Mouse (Mus musculus) adrenal gland, adult (tissue): ENCODE data around the gene Ncf1.

Source experiments
- DNase-seq, 2 experiments: peaks; one replicate each; pipeline ENCODE4 v3.0.0; 2022 to 2023; ENCODE audit warnings: low spot score in 1 of 2; ENCODE audit not compliant: inconsistent age in 2 of 2

Ncf1 gene

GRCm38 (mm10) chr5:134214021-134214806 is 15.2 kb downstream of the Ncf1 start:
- no peak for DNase-seq

- no peak for DNase-seq
Observed at GRCm38 (mm10) chr5:134209931-134210554, 19.4 kb downstream of the Ncf1 start.

DNA sequence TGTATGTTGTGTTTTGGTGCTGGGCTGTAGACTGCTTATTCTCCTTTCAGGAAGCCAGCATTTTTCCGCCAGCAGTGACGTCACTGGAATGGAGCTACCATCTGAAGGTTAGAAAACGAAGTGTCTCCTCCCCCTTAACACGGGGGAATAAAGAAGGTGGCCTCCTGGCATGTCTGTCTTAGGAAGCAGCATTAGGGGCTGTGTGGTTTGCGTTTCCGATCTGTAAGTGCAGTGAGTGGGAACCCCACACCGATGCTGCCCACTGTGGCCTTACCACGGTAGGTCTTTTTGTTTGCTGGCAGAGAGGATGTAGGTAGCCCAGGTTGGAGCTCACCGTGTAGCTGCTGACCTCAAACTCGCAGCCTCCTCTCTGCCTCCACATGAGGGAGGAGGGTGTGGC is 22.7 kb downstream of the Ncf1 start:
- no peak for DNase-seq

GRCm38 (mm10) chr5:134193664-134194063 is 35.8 kb downstream of the Ncf1 start:
- DNase-seq = no peak

DNA sequence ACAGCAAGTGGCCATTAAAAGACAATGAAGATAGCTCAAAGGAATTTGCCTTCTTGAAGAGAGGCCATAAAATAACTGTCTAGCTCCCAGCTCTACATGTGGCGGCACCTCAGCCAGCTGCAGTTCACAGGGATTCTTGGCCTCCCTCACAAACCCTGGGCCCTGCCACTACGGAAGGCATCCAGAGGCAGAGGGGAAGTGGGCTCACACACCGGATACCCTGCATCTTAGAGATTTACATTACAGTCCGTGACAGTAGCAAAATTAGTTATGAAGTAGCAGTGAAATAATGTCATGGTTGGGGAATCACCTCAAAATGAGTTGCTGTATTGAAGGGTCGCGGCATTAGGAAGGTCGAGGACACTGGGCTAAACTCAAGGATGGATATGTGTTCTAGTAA is 40.9 kb downstream of the Ncf1 start:
- DNase-seq = no peak

DNA sequence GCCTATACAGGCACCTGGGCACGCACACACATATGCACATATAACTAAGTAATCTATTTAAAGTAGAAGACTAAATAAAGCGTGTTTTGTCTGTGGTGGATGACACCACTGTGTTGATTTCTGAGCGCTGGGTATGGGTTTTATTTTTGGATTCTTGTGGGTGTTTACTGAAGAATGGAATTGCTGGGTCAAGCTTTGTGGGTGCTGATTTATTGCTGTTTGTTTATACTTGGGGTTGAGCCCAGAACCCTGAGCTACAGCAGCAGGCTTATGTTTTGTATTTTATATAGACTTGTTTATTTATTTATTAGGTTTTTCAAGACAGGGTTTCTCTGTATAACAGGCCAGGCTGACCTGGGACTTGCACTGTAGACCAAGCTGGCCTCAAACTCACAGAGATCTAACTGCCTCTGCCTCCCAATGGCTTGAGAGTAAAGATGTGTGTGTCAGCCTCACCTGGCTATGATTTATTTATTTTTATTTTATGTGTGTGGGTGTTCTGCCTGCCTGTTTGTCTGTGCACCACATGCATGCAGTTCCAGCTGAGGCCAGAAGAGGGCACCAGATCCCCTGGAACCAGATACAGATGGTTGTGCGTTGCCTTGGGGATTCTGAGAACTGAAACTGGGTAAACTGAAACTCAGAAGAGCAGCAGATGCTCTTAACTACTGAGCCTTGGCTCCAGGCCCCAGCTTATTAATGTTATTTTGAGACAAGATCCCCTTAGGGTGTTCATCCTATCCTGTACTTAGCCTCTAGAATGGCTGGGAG is 42.3 kb downstream of the Ncf1 start:
- DNase-seq = peak; percentile 53 to 82

GRCm38 (mm10) chr5:134186059-134186458 is 43.4 kb downstream of the Ncf1 start:
- no peak for DNase-seq

- DNase-seq = peak; percentile 99
Observed at GRCm38 (mm10) chr5:134183880-134184808, 45.3 kb downstream of the Ncf1 start, which contains the start of gene Gtf2ird2. Gene Gtf2ird2, plus strand, starts transcription at chr5:134184019.

GRCm38 (mm10) chr5:134183162-134183561 is 46.3 kb downstream of the Ncf1 start:
- peak in 1 of 2 experiments; percentile 67 for DNase-seq

DNA sequence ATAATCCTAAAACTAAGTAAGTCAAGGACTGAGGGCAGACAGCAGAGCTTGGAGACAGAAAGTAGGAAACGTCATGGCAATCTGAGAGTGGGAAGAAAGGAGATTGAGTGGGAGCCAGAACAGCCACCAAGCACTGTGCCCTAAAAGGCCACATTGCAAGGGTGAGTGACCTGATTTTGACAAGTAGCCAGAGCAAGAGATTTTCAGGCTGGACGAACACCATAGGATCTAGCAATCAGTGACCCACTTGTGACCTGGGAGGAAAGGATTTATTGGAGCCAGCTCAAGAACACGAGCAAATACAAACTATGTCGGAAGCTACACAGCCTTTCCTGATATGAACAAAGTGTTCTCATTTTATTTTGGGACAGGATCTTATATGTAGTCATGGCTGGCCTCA is 46.7 kb downstream of the Ncf1 start:
- peak; percentile 67 to 84 for DNase-seq

- peak in 1 of 2 experiments; percentile 55 for DNase-seq
Observed at GRCm38 (mm10) chr5:134182172-134182571, 47.3 kb downstream of the Ncf1 start.

GRCm38 (mm10) chr5:134179871-134180270 is 49.6 kb downstream of the Ncf1 start:
- DNase-seq = peak; percentile 76 to 94

DNA sequence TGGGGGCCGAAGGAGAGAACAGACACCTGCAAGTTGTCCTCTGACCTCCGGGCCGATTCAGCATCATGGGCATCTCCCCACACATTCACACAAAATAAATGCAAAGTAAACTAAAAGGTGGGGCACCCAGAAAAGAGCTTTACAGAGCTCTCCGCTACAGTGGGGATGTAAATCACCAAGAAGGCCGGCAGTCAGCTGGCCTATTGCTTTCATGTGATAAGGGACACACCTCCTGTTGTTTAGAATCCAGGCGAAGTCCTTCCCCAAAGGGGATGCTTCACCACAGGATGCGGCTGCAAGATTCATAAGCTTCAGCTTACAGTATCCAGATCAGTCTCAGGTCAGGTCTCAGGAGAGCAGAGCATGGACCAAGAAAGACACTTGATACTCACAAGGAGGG is 50.9 kb downstream of the Ncf1 start:
- no peak for DNase-seq

DNA sequence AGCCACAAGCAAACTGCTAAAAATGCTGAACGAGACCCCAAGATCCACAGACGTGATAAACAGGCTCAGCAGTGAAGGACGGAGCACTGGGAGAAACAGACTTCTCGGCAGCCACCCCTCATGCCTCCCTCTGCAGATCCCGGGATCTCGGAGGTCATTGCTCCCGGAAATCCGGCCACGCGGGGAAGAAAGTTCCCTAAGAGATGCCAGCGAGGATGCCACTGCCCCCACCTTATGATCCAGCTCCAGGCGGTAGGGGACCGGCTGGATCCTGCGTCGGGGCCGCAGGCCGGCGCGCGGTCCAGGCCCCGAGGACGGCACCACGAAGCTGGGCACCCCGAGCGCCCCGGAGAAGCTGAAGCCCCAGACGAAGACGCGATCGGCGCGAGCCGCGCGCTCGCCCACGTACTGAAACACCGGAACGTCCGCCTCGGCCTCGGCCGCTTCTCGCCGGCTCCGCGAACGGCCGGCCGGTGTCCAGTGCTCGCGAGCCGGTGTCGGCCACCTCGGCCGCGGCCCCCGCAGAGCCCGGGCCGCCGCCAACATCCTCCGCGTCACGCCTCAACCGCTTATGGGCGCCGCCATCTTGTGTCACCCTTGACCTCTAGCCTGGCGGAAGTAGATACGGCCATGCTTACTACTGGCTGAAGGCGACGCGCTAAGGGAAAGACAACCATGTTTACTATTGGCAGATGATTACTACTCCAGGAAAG is 53.1 kb downstream of the Ncf1 start, which contains the start of gene Rcc1l:
TSS of gene Rcc1l (minus strand) at position 606 of the 713 bp plus-strand sequence.
- DNase-seq = peak; percentile 87 to 94

DNA sequence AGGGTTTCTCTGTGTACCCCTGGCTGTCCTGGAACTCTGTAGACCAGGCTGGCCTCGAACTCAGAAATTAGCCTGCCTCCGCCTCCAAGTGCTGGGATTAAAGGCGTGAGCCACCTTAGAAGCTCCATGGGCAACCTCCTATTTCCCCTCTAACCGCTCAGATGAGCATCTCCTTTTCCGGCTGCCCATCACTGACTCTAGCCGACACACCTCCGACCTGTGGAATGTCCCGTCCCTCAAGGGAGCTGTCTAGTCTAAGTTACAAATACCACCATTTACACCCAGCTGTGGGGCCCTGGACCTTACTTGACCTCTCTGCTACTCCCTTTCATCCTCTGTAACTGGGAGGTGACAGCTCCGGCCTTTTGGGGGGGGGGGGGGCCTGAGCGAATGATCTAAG is 53.7 kb downstream of the Ncf1 start:
- peak; percentile 38 to 69 for DNase-seq

- peak in 1 of 2 experiments; percentile 73 for DNase-seq
Observed at GRCm38 (mm10) chr5:134173206-134173605, 56.2 kb downstream of the Ncf1 start.

GRCm38 (mm10) chr5:134170167-134170566 is 59.3 kb downstream of the Ncf1 start:
- DNase-seq = no peak
